In genomic region chr6:127398073-127398472, GRCm38 (mm10) we compare ENCODE assay signal across 14 mouse cellular contexts. TPM values are rescaled to one million over a fixed set of nuclear protein-coding genes. Genes with fewer than 3 reads are reported as not detected.
DNase-seq lines count a peak whose midpoint lies in the region; ATAC-seq lines count a peak whose summit lies in the region.
"Had no signal": no experiment of that assay in that cellular context is flagged by ENCODE, and none has a peak within 500 bp of the region (broad histone marks: within the 10 kb centered on the region; RNA-seq: fewer than 3 reads in every experiment).

No protein-coding gene starts in this region.

- H3K9me3 ChIP-seq in midbrain, embryonic 15.5 days, result no peaks in the 10 kb centered on the region
- no peaks in the 10 kb centered on the region for H3K9me3 ChIP-seq in hindbrain, embryonic 12.5 days (replicated peaks)
- H3K9me3 ChIP-seq: heart, embryonic 12.5 days had no signal

- H3K36me3 ChIP-seq in midbrain, embryonic 15.5 days (replicated peaks), result no peaks in the 10 kb centered on the region
- no peaks in the 10 kb centered on the region for H3K36me3 ChIP-seq in hindbrain, embryonic 12.5 days
- H3K36me3 ChIP-seq: heart, embryonic 12.5 days had no signal

- no peak overlapping the region for H3K9ac ChIP-seq in midbrain, embryonic 15.5 days
- no peak overlapping the region for H3K9ac ChIP-seq in hindbrain, embryonic 12.5 days
- H3K9ac ChIP-seq: heart, embryonic 12.5 days had no signal

- no peak overlapping the region for H3K27ac ChIP-seq in midbrain, embryonic 15.5 days
- H3K27ac ChIP-seq in hindbrain, embryonic 12.5 days, result no peak overlapping the region

- H3K4me2 ChIP-seq in midbrain, embryonic 15.5 days, result no peak overlapping the region
- no peak overlapping the region for H3K4me2 ChIP-seq in hindbrain, embryonic 12.5 days (replicated peaks)
- H3K4me2 ChIP-seq: heart, embryonic 12.5 days had no signal

- no peak overlapping the region for H3K4me3 ChIP-seq in midbrain, embryonic 15.5 days
- no peak overlapping the region for H3K4me3 ChIP-seq in hindbrain, embryonic 12.5 days
- H3K4me3 ChIP-seq: heart, embryonic 12.5 days had no signal

- no peak for ATAC-seq in midbrain, embryonic 15.5 days (replicated peaks)
- no peak for ATAC-seq in hindbrain, embryonic 12.5 days (ENCODE audit: low FRiP score)

- H3K27me3 ChIP-seq in midbrain, embryonic 15.5 days (replicated peaks), result no peaks in the 10 kb centered on the region
- no peaks in the 10 kb centered on the region for H3K27me3 ChIP-seq in hindbrain, embryonic 12.5 days

- WGBS in large intestine, adult 2 months, result 7% methylated on average over 2 of the region's 2 CpGs
- 60% methylated on average over 2 of the region's 2 CpGs for WGBS in midbrain, embryonic 15.5 days
- 59% methylated on average over 2 of the region's 2 CpGs for WGBS in hindbrain, embryonic 12.5 days

- peaks cover 12% of the 10 kb centered on the region for H3K4me1 ChIP-seq in midbrain, embryonic 15.5 days
- peaks cover 15% of the 10 kb centered on the region for H3K4me1 ChIP-seq in hindbrain, embryonic 12.5 days

- DNase-seq in 416B (ENCODE audit: low read depth) (peak; percentile 58), WW6 (ENCODE audit: low read depth, low spot score) (peak; percentile 52)
- peak; percentile 38 for DNase-seq in large intestine, adult 2 months (ENCODE audit: low read depth, low spot score)
- DNase-seq in spleen, adult 12 weeks (ENCODE audit: low spot score), result peak; percentile 68
- no peak for DNase-seq in embryo, embryonic 11 days
- no peak for DNase-seq in left cerebral cortex, postnatal 36 days (ENCODE audit: low spot score in 2 of 2)
- DNase-seq: cerebellum, postnatal 36 days; kidney, adult 18-20 months; layer of hippocampus, postnatal 36 days; lung, postnatal 4 days; right cerebral cortex, postnatal 4 days had no signal

- intact Hi-C loops in left cerebral cortex, postnatal 36 days (cut with DNase I), result no loop called here

RNA-seq across cellular contexts. Expression of gene Parp11, which starts 48.6 kb away (rescaled TPM):
- 6.7 and 10.1 TPM in 2 replicates for polyA plus RNA-seq in large intestine, adult 2 months (2012; rRNA removed)
- polyA plus RNA-seq in midbrain, embryonic 15.5 days (2015; fragmentation: Nextera tagmentation; extraction: Ambion mirVana), result 90.4 and 95.6 TPM in 2 replicates
- 10 to 100 TPM; 33.4 to 41.0 TPM for total RNA-seq in left cerebral cortex, postnatal 36 days (2021)
- 58.8 and 64.7 TPM in 2 replicates for polyA plus RNA-seq in hindbrain, embryonic 12.5 days (2016; fragmentation: Nextera tagmentation; extraction: Ambion mirVana)

Comparison
In these comparisons a context has a peak if more than half of its experiments do, and no peak if none do; other contexts are left out.
1. DNase-seq: peak in 416B (single experiment), WW6 (single experiment), large intestine, adult 2 months (single experiment) and spleen, adult 12 weeks (single experiment); none in embryo, embryonic 11 days (single experiment) and left cerebral cortex, postnatal 36 days (0 of 2).